Mouse (Mus musculus) urinary bladder, adult 2 months (tissue): ENCODE data around the gene Fgfr2. TPM values are rescaled to one million over a fixed set of nuclear protein-coding genes. Genes with fewer than 3 reads are reported as not detected.

Source experiments
- DNase-seq: peaks from one replicate; pipeline ENCODE4 v3.0.0; 2022; ENCODE audit warnings: low spot score
- polyA plus RNA-seq: library from polyadenylated mRNA; depleted of rRNA; stranded (reverse); fragments of >200 nt; gene quantifications from 2 replicates; pipeline ENCODE4 v1.2.3, GENCODE M21; 2012

Gene Fgfr2
- polyA plus RNA-seq, 1 experiment, result 80.2 TPM

DNA sequence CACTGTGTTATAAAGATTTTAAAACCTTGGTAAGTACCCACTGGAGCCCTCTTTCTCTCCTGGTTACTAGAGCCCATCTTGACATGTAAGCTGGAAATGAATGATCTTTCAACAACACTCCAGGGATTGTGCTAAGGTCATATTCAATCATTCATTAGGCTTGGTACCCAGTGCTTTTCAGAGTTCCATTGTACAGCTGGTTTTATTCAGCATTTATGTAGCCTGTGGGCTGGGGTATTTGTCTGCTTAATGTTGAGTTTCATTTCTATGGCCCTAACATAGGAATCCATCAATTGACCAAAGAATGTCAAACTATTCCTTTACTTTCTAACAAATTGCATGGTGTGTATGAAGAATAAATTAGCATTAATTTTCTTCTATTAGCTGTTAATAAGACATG is 299.3 kb downstream of the Fgfr2 start:
- no peak for DNase-seq

DNA sequence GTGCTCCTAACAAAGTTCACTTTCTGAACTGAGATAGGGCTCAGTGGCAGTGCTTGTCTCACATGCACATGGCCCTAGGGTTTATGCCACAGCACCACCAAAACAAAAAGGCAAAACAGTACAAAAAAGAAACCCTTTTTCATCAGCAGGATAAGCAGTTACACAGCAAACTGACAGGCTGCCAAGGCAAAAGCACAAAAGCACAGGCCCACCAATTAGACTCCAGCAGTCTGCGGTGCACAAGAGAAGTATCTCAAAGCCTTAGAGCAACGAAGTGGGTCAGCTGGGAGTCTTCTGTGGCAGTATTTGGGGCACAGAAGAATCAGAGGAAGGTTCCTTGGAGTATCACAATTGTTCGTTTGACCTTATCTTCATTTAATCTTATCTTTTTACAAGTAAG is 302.5 kb downstream of the Fgfr2 start:
- no peak for DNase-seq

DNA sequence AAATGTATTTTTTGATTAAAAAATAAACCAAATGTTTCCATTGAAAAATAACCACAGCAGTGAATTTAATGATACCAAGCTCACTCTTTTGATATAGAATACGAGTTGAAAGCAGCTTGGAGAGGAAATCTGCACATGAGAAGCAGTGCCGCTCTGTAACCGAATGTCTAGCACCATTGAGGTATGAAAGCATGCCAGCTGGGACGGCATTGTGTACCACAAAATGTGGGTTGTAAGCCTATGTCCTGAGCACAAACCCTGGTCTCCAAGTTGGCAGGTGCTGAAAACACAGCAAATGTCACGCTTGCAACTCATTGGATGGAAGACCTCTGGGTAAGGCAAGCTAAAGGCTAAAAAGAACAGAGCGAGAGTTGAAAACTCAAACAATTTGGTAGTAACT is 306.1 kb downstream of the Fgfr2 start:
- DNase-seq, result no peak

DNA sequence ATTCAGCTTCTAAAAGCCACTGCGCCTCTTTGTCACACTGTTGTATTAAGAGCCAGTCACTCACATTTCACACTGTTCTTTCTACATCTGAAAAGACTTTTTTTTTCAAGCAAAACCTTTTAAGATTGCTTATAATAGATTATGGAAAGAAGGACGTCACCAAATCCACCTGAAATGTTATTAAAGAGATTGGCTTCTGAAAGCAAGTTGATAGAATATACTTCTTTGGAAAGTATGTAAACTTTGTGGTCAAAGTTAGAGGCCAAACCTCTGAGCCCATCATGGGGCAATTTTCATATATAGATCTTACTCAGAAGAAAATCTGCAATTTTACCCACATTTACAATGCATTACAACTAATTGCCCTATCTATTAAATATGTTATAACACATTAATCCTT is 306.6 kb downstream of the Fgfr2 start:
- no peak for DNase-seq

DNA sequence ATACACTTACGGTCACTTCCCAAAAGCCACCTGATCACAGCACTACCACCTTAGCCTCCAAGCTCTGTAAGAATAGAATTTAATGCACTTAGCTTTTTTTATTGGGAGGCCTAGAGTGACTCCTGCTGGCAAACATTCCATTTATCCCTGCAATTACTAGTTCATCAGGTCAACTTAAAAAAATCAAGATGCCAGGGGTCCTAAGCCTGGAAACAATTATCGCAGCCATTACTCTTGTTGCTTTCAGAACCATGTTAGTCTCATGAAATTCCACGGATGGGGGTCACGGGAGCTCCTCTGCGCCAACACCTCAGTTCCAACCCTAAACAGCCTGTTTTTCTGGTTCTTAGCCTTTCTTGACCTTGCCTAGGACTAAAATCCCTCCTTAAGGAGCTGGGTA is 308.1 kb downstream of the Fgfr2 start:
- no peak for DNase-seq

DNA sequence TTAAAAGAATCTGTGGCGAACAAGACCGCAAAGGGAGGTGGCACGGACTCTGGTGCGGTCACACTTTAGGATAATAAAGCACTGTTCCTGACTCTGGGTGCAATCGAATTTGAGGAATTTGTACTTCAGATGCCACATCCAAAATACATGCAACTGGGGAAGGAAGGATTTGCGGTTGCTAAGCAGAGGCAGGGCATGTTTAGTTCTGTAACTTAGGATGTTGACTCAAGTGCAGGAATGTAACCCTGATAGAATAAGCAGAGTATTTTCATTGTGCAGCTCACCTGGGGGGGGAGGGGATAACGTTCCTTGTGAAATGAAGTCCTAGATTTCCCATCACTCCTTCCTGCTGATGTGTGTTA is 309.1 kb downstream of the Fgfr2 start:
- no peak for DNase-seq

DNA sequence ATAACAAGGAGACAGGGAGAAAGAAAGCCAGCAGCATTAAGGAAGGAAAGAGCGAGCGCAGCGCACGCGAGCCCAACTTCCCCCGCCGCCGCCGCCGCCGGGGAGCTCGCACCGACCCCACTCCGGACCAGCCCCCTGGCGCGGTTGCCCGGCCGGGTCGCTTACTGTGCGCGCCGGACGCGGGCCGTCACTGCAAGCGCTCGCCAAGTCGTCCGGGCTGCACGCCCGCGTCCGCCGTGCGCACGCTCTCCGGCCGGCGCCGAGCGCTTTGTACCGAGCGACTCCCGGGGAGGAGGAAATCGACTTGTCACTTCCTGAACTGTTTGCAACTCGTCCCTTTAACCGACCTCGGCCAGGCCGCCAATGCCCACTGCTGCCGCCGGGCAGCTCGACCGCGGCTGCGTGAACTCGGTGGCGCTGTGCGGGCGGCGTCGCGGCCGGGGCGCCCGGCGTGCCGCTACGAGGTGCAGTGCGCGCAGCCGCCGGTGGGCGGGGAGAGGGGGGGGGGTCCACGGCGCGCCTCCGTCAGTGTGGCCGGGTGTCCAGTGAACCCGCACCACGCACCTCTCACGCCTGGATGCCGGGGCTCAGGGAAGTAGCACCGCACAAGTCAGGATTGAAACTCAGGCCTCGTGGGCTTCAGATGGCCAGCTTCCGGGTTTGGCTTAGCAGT is 309.6 kb downstream of the Fgfr2 start, which contains the start of gene Fam53b:
Fam53b (minus strand) TSS at position 471 of the 673 bp plus-strand sequence.
- peak; percentile 67 for DNase-seq

DNA sequence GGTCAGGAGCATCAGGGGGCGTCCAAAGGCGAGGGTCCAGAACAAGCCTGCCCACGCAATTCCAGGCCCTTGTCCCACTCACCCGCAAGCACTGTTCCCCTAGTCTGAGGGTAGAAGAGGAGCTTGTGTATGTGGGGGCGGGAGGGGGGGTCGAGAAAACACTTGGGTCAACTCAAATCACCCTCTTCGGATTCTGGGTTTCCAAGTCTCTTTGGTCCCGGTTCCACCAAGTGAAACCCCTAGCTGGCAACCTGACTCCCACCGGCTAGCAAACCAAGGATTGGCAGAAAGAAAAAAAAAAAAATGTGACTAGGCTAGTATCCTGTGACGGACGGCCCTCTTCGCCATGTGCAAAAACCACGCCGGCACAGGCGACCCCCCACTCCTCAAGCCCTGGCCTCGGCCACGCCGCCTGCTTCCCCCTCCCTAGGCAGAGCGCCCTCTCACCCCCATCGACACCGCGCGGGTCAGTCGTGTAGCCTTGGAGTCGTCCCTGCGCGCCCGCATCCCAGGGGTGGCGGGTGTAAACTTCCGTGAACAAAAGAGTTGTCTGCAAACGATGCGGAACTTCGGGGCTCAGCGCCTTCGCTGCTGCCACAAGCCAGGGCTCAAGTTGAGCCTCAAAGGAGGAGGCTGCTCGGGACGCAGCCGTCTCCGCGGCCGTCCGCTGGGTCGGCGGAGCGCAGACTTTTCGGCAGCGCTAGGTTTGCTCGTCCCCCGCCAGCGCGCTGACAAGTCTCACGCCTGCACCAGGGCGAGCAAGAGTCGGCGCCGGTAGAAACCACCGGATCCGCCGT is 310.3 kb downstream of the Fgfr2 start:
- DNase-seq, result peak; percentile 63

DNA sequence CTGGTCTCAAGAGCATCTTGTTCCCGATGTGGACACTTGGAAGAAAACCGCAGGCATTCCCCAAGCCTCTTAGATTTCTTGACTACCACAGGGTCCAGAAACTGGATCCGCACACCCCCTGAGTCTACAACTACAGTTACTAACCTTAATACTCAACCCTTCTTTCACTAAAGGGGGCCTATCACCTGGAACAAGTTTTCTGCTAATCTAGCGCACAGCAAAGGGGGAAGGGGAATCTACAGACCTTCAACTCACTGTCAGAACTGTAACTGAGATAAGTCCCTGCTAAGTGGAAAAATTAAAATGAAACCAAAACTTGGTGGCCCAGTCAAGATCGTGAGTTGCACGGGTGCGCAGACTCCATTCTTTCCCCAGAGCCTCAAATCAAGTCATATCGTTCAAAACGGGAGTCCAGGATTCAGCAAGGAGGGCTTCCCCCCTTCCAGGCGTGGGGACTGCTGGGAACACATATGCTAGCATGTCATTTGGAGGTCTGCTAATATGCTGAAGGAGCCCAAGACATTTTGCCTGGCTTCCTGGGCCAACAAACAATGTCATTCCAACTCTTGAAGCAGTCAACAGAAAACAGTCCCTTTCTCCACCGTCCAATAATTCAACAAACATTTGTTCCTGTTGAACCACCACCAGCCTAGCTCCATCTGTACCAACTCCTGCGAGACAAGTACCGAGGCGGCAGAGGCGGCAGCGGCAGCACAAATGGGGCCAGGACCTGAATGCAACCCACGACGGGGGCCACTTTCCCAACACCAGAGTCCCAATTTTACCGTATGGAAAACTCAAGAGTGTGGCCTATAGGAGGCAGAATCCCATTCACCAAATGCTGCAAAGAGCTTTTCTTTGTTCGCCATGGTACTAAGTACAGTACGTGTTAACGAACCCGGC is 311.2 kb downstream of the Fgfr2 start:
- DNase-seq, result no peak

DNA sequence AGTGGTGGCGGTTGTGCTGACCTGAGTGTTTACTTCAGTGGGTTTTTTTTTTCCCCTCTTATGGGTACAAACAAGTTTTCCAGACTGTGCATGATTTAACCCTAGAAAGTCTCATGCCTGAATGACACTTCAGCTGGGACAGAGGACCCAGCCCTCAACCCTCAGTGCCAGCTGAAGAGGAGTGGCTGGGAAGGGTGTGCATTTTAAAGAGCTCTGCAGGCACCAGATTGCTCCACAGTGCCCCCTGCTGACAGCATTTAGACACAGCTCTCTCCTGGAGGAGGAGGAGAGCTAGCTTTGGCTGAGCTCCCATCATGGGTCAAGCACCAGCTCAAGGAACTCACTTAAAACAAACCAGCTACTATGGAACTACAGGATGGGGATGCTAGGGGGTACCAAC is 312.3 kb downstream of the Fgfr2 start:
- peak; percentile 85 for DNase-seq

DNA sequence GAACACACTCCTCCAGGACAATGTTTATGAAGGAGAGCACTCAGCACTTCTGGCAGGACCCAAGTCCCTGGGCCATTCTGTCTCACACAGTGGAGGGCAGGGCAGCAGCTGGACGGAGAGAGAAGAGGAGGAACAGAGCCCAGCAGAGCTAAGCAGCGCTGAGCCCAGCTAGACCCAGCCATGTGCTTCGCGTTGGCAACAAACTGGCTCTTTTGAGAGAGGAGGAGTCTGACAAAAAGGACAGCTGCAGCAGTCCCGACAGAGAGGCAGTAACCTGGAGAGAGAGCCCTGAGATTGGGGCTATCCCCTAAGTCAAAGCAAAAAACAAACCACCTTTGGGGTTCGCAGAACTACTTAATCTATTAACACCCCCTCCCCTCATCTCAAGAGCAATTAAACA is 312.8 kb downstream of the Fgfr2 start:
- no peak for DNase-seq

DNA sequence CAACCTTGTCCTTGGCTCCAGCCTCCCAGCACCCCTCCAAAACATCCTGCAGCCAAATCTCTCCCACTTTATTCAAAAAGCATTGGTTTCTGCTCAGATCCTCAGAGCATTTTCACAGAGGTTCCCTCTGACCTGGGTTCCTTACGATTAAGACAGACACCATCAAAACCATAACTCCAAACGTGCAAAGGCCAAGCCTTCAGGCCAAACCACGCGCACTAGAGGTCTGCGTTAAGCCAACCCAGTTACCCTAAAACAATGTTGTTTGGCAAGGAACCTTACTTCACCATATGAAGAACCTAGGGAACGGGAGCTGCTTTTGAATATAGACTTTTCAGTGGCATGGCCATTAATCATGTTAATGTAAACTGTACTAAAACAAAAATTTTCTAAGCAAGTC is 313.4 kb downstream of the Fgfr2 start:
- no peak for DNase-seq

DNA sequence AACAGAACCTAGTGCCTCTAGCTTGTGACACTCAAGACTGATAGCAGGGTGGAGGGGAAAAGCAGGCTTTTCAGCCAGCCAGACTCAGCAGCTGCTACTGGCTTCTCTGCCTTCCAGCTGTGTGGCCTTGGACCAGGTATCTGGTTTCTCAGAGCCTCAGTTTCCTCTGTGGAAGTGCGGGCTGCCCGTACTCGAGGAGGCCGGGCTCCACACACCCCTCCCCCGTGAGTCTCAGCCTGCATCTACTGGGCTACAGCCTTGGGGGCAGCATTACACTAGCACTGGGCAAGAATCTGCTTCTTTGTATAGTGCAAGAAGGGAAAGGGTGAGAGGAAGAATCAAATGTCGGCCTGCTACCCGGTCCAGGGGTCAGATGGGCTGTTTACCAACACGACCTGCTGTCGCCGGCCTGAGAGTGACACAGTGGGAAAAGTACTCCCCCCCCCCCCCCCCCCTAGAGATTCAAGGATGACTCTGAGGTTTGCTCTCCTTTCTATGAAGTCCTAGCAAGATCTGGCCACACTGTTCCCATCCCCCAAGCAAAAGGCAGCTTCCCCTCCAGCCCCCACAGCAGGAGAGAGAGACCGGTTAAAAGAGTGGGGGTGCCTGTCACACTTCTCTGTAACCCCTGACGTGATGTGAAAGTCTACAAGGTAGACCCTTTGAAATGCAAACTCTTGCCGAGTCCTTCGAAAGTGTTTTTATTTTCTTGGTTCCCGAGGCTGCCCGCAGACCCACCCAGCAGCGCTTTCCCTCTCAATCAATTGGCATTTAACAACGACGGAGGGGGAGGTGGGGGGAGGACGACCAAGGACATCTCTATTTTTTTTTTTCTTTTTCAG is 314.1 kb downstream of the Fgfr2 start:
- DNase-seq, result no peak

DNA sequence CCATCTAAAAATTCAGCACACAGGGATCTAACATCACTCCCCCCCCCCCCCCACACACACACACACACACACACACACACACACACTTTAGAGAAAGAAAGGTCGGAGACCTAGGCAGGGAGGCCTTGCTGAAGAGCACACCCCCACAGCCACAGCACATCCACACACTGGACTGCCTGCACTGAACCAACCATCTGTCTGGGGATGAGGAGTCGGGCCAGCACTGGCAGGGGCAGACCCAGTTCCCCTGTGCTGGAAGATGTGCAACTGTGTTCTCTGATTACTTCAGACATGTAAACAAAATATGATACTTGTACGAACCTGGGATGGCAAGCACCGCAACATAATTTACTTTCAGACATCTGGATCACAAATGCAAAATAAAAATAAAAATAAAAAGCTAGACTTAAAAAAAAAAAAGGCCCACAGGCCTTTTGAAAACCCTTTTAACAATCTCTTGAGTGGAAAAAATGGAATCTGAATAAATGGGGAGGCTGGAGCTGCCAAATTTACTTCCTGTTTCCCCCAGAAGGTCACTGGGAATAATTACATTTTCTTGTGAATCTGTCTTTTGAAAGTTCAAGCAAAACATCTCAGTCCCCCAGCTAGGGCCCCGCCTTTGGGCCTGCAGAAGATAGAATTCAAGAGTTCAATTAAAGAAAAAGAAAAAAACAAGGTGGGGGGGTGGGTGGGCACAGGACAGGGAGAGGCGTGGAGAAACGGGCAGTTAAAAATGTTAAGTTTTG is 314.9 kb downstream of the Fgfr2 start:
- DNase-seq, result no peak

DNA sequence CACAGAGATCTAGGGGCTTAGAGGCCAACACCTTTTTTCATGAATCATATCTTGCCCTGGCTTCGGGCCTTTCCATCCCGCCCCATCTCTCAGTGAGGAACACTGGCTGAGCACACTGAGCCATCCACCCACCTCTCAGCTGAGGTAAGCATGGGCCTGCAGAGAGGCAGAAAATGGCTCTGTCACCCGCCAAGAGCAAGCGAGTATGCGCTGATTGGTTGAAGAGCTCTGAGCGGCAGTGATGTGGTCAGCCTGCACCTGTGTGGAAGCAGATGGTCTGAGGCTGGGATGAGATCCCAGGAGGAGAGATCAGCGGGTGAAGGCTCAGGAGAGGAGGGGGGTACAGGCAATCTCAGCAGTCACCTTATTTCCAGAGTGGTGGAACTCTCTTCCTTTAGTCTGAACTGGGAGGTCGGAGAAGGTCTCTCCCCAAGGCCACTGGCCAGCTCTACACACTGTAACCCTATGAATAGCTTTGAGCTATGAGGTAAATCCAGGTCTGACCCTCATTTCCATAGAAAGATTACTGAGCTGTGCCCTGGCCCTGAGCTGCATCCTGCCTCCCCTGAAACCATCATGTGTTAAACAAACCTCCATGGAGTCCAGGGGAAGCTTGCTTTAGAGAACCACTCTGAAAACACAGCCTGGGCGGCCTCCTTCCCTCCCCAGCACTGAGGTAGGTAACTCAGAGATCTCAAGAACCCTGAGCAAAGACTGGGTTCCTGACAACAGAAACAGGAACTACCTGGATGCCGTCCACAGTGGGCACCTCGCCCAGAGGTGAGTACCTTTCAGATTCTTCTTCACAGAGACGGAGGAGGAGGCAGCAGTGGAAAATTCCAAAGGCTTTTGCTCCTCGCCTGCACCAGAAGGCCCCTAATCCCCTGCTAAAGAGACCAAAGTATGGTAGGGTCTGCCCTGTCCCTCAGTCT is 316.0 kb downstream of the Fgfr2 start:
- DNase-seq, result no peak

DNA sequence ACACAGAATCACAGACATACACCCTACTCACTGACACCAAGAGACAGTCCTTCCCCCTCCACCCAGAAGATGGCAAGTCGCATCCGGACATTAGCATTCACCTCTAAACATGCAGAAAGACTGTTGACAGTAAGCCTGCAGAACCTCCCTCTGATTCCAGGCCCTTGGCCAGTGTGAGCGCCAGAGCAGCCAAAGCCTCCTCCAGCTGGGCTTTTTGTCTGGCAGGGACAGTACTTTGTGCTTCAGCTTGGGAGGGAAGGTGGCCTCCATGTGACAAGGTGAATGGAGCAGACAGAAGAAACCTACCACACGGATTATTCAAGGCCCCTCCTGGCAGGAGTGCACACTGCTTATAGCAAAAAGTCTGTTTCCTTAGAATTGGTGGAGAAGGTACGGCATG is 316.9 kb downstream of the Fgfr2 start:
- no peak for DNase-seq

DNA sequence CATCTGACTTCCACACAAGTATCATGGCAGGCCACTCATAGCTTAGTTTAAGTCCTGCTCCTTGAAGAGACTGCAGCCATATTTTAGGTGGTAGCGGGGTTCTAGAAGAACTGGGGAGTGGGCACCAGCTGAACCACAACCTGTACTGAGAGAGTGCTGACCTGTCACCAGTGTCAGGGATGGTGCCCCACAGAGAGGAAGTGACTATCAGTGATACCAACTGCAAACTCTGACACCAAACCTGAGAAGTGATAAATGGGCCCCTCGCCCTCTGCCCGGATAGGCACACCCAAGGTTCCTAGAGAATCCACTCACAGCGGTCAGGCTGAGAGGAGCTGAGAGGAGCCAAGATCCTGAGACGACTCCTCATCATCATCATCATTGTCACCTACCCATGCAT is 318.2 kb downstream of the Fgfr2 start:
- DNase-seq, result no peak

DNA sequence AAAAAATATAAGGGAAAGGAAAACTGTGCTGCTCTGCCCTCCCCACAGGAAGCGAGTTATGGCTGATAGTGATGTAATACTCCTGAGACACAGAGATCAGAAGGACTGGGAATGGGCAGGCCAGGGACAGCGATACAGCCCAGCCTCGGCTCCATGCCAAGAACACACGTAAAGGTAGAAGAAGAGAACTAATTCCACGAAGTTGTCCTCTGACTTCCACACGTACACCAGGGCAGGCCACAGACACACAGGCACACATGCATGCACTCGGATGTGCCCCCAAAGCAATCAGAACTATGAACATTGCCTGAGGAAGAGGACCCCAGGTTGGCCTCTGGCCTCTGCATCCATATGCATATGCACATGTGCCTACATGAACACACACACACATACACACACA is 318.7 kb downstream of the Fgfr2 start:
- DNase-seq, result no peak

DNA sequence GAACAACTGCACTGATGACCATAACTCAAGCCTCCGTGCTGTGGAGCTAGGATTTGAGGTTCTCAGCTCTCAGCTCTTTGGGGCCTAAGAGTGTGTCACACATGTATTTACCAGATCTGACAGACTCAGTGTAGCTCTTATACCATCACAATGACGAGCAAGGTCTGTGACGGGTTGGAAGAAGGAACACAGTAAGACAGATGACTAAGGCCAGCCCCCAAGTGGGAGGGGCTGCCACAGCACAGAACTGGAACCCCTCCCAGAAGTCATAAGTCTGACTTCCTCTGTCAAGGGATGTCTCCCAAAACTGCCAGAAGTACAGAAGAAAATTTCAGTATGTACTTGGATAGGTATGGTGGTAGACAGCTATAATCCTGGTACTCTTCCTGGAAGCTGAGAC is 319.2 kb downstream of the Fgfr2 start:
- DNase-seq, result no peak

DNA sequence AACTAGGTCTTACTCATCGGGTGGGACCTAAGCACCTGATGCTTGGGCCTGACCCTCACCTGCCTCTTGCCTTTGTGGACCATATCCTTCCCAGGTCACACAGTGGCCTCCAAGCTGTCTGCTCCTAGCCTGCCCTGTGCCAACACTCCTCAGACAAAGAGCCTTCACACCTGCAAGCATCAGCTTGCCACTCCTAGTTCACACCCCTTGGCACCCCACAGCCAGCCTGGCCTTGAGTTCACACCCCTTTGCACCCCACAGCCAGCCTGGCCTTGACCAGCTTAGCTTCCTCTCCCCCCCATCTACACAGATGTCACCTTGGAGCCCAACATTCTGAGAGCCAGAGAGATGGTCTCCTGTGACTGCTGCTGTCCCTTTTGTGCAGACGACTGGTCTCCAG is 319.8 kb downstream of the Fgfr2 start:
- DNase-seq, result no peak
